Mouse (Mus musculus) C2C12 (cell line): ENCODE measurements around the gene Tex45. TPM values are rescaled to one million over a fixed set of nuclear protein-coding genes. Genes with fewer than 3 reads are reported as not detected.

Experiments
- H3K27me3 ChIP-seq: one replicate; pipeline ENCODE4 v1.6.1; 2011; ENCODE audit not compliant: control insufficient read depth, insufficient read depth, insufficient read length
- H3K36me3 ChIP-seq: one replicate; pipeline ENCODE4 v1.6.1; 2011; ENCODE audit not compliant: control insufficient read depth, insufficient read depth
- H3K4me3 ChIP-seq: one replicate; pipeline ENCODE4 v1.5.1; 2011; ENCODE audit warnings: mild to moderate bottlenecking, control low read depth; ENCODE audit not compliant: poor library complexity, insufficient read depth, severe bottlenecking
- H3K79me2 ChIP-seq: one replicate; pipeline ENCODE4 v1.6.1; 2011; ENCODE audit not compliant: control insufficient read depth, insufficient read depth
- H3K79me3 ChIP-seq: one replicate; pipeline ENCODE4 v1.6.1; 2011; ENCODE audit warnings: low read depth, control low read depth
- H3ac ChIP-seq: one replicate; pipeline ENCODE3; 2011; ENCODE audit warnings: low read depth; ENCODE audit not compliant: control insufficient read depth, insufficient read length
- CEBPB ChIP-seq: IDR thresholded peaks from one replicate; pipeline ENCODE4 v1.6.1; 2011; ENCODE audit warnings: low read depth, mild to moderate bottlenecking, control low read depth, moderate library complexity
- CTCF ChIP-seq: IDR thresholded peaks from one replicate; pipeline ENCODE4 v1.5.1; 2011; ENCODE audit not compliant: control insufficient read depth, insufficient read depth, insufficient read length
- FOSL1 ChIP-seq: IDR thresholded peaks from one replicate; pipeline ENCODE4 v1.8.0; 2011; ENCODE audit warnings: mild to moderate bottlenecking, low read length; ENCODE audit not compliant: poor library complexity, insufficient read depth, severe bottlenecking
- MAX ChIP-seq: IDR thresholded peaks from one replicate; pipeline ENCODE4 v1.6.1; 2011; ENCODE audit warnings: mild to moderate bottlenecking, control low read depth
- MYOD1 ChIP-seq: IDR thresholded peaks from one replicate; pipeline ENCODE4 v1.6.1; 2011; ENCODE audit warnings: low read depth; ENCODE audit not compliant: control insufficient read depth, insufficient read length
- MYOG ChIP-seq: IDR thresholded peaks from one replicate; pipeline ENCODE4 v1.6.1; 2011; ENCODE audit not compliant: control insufficient read depth, insufficient read length; ENCODE audit errors: extremely low read depth
- USF1 ChIP-seq: IDR thresholded peaks from one replicate; pipeline ENCODE4 v1.6.1; 2011; ENCODE audit warnings: low read depth, mild to moderate bottlenecking, control low read depth, moderate library complexity
- long read RNA-seq, 2 experiments: library from polyadenylated mRNA; unstranded; transcript quantifications; one replicate each; pipeline ENCODE4 v2.0.0; 2019 to 2020
- polyA plus RNA-seq: library from polyadenylated mRNA; unstranded; fragments of >200 nt; fragmentation: generic; extraction: Trizol; gene quantifications from one replicate; pipeline ENCODE4 v1.2.1, GENCODE M21; 2012; ENCODE audit warnings: missing spikeins

Tex45 gene
- not detected for polyA plus RNA-seq
- long read RNA-seq, experiment 1: 0 reads
- long read RNA-seq, experiment 2: 0 reads

DNA sequence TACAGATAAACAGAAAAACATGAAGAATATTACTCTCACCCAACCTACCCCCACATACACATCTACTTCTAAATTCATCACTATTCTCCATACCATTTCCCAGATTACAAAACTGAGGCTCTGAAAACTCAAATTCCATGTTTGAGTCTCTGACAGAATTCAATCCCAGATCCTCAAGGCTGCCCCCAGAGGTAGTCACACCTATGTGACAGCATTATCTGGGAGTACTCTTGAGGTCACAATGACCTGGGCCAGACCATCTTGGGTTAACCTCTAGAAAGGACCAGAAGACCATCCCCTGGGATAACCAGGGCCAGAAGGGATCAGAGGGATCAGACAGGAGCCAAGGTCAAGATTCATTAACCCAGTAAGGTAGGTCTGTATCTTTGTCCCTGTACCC is at the start of gene Tex45:
Gene Tex45 (plus strand): TSS at position 301 of the 400 bp plus-strand sequence.
- H3K79me3 ChIP-seq: no peaks in the 10 kb centered on the region
- TF ChIP-seq CEBPB (no peak), FOSL1 (no peak), CTCF (no peak), MYOD1 (no peak), MAX (no peak), USF1 (no peak), MYOG (no peak)
- H3K79me2 ChIP-seq: no peaks in the 10 kb centered on the region
- no peak within 1 kb of the TSS for H3K4me3 ChIP-seq
- H3K36me3 ChIP-seq: no peaks in the 10 kb centered on the region
- H3K27me3 ChIP-seq: no peaks in the 10 kb centered on the region
- H3ac ChIP-seq: no peak within 1 kb of the TSS

DNA sequence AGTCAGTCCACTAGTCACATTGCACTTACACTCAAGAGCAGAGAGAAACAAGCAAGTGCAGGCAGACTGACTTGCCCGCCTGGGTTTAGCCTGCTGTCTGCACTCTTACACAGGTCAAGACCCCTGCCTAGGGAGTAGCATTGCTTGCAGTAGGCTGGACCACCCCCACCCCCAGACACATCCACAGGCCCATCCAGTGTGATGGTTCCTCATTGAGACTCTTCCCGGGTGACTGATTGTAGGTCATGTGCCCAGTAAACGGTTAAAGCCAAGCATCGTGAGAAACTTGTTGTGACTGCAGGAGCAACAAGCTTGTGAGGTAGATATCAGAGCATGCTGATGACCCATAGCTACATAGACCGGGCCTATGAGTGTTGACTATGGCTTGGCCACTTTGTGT is 49.2 kb upstream of the Tex45 start:
- TF ChIP-seq MAX: no peak
- TF ChIP-seq MYOG: no peak
- TF ChIP-seq FOSL1: no peak
- TF ChIP-seq CEBPB: no peak
- no peak for TF ChIP-seq MYOD1
- no peak for TF ChIP-seq USF1
- TF ChIP-seq CTCF: no peak
- no peak overlapping the region for H3ac ChIP-seq
- H3K79me2 ChIP-seq: peaks cover 98% of the 10 kb centered on the region
- H3K4me3 ChIP-seq: no peak overlapping the region
- H3K36me3 ChIP-seq: peaks cover 15% of the 10 kb centered on the region
- peaks cover 48% of the 10 kb centered on the region for H3K79me3 ChIP-seq
- H3K27me3 ChIP-seq: no peaks in the 10 kb centered on the region

DNA sequence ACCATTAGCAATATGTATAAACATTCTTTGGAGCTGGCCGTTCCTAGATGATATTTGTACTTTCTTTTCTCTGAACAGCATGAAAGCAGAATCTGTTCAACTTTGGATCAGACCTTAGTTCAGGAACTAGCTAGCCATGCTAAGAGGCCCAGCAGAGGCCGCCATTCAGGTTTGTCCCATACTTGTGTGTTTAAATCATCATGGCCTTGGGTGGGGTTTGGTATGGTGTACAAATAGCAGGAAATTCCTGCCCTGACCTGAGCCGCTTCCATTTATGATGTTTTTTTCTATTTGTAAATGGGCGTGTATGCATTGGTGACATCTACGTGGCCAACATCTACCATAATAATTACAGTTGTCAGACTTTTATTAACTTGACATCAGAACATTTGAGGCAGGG is 45.4 kb upstream of the Tex45 start:
- peaks cover 22% of the 10 kb centered on the region for H3K36me3 ChIP-seq
- no peaks in the 10 kb centered on the region for H3K27me3 ChIP-seq
- H3K79me3 ChIP-seq: peaks cover 32% of the 10 kb centered on the region
- no peak for TF ChIP-seq USF1
- TF ChIP-seq MAX: no peak
- TF ChIP-seq FOSL1: no peak
- TF ChIP-seq MYOD1: no peak
- TF ChIP-seq CTCF: no peak
- no peak for TF ChIP-seq MYOG
- TF ChIP-seq CEBPB: no peak
- H3K4me3 ChIP-seq: no peak overlapping the region
- peaks cover 78% of the 10 kb centered on the region for H3K79me2 ChIP-seq
- H3ac ChIP-seq: no peak overlapping the region

DNA sequence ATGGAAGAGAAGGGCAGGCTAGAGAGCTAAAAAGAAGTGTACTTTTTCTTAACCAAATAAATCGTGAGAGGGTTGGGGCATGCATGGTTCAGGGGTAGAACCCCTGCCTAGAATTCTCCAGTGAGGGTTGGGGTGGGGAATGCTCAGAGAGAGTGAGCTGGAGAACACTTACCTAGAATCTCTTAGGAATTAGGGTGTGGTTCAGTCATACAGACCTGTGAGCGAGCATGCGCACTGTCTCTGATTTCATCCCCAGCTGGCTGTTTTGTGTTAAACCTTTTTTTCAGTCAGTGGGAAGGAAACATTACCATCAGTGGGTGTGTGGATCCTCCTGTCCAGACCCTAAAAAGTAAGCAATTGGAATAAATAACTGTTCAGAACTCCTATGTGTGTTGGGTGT is 44.5 kb upstream of the Tex45 start:
- no peak overlapping the region for H3K4me3 ChIP-seq
- H3ac ChIP-seq: no peak overlapping the region
- no peaks in the 10 kb centered on the region for H3K27me3 ChIP-seq
- peaks cover 74% of the 10 kb centered on the region for H3K79me2 ChIP-seq
- peaks cover 27% of the 10 kb centered on the region for H3K79me3 ChIP-seq
- no peak for TF ChIP-seq CEBPB
- TF ChIP-seq CTCF: no peak
- TF ChIP-seq FOSL1: no peak
- TF ChIP-seq MAX: no peak
- no peak for TF ChIP-seq USF1
- no peak for TF ChIP-seq MYOG
- H3K36me3 ChIP-seq: peaks cover 19% of the 10 kb centered on the region

DNA sequence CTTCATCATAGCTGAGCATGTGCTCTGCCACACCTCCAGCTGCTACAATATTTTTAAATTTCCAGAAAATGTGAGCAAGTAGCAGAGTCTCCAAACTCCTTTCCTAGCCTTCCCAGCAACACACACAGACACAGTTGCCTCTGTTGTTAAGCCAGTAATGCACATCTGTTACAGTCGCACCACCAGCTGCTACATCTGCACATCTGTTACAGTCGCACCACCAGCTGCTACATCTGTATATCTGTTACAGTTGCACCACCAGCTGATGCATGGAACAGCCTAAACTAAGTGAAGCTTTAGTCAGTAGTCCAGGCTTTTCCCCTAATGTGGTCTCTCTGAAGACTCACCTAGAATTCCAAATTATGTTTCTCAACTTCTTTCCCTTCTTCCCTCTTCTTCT is 42.2 kb upstream of the Tex45 start:
- Histone ChIP-seq H3K36me3 (peaks cover 39% of the 10 kb centered on the region), H3K79me2 (peaks cover 58% of the 10 kb centered on the region), H3K4me3 (no peak overlapping the region), H3ac (no peak overlapping the region), H3K79me3 (peaks cover 15% of the 10 kb centered on the region), H3K27me3 (no peaks in the 10 kb centered on the region)
- TF ChIP-seq MAX: peak; percentile 6
- TF ChIP-seq FOSL1: no peak
- TF ChIP-seq MYOG: no peak
- no peak for TF ChIP-seq USF1
- no peak for TF ChIP-seq CEBPB
- TF ChIP-seq MYOD1: peak; percentile 61

DNA sequence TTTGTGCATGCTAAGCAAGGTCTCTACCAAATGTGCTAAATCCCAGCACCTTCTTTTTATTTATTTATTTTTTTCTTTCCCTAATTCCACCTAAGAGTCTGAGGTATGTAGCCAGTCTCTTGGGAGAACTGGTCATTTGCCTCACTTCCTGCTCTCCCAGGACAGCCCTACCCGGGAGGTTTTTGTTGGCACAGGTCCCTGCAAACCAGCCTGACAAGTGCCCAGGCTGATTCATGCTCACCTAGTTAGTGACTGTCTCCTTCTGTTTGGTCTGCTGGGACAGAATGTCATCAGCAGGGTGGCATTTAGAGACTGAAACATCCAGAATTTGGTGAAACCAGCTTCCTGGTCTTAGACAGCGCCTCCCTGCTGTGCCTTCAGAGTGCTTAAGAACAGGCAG is 40.7 kb upstream of the Tex45 start:
- Histone ChIP-seq H3K79me3 (peaks cover 11% of the 10 kb centered on the region), H3K27me3 (no peaks in the 10 kb centered on the region), H3K79me2 (peaks cover 43% of the 10 kb centered on the region), H3ac (no peak overlapping the region), H3K4me3 (no peak overlapping the region), H3K36me3 (peaks cover 50% of the 10 kb centered on the region)
- peak; percentile 16 for TF ChIP-seq CEBPB
- TF ChIP-seq MYOD1: peak; percentile 33
- TF ChIP-seq FOSL1: no peak
- no peak for TF ChIP-seq USF1
